Mouse (Mus musculus): ENCODE measurements around the gene Nfya.

The Nfya gene

DNA sequence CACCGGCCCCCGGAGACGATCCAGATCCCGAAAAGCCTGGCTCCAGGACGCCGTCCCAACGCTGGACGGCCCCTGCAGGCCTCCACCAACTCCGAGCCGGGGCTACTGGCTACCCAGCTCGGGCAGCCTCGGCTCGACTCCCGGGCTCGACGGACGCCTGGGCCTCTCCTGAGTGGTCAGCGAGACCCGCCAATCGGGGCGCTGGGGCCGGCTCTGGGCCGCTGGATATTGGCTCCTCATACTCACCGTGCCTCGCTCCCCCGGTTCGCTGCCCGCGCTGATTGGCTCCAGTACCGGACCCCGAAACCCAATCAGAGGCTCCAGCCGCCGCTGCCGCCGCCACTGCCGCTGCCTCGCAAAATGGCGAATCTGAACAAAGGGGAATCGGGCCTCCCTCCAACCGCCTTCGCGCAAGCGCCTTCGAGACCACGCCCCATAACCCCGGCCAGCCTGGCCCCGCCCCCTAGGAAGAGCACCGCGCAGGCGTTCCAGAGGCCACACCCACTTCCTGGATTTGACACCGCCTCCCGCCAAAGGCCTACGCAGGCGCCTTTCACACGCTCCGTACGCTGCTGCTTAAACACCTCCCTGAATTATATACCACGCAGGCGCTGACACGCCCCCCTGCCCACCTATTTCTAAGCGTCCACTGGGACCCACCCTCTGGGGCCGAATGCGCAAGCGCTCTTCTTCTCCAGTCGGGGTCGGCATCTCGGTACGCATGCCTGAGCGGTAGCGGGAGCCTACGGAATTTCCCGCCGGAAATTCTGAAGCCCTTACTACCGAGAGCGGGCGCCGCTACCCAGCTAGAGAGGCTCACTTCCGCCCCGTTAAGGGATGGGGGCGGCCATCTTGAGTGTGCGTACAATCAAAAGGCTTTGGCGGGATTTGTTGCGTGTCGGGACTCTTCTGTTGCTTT lies at the start of gene Nfya, which contains the start of gene Oard1:
Gene Nfya (minus strand): TSS at position 527 of the 919 bp plus-strand sequence.
Gene Oard1 (plus strand): TSS at position 635 of the 919 bp plus-strand sequence.
- DNase-seq (ENCODE audit: low spot score), result peak; percentile 99

DNA sequence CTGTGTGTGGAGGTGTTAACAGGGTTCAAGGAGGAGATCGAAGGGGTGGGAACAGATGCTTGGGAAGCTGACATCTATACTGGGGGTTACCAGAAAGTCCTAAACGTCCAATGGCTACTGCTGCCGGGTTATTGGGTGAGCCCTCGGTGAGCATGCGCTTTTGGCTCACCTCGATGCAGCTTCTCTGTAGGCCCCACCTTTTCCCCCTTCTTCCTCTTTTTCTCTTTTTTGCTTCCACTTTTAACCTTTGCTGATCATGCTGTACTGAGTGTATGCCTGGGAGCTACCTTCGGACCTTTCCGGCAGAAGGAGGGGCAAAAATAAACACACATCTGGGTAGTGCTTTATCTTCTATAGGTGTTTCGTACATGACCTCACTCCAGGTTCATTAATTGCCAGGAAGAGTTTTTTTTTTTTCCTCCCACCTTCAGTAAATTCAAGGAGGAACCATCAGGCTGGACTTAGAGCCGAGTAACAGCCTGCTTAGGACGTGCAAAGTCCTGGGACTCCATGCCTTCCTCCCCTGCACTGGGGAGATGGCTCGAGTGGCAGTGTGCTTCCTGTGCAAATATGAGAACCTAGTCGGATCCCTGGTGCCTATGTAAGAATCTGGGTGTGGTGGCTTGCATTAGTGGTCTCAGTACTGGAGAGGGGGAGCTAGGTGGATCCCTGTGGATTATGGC lies 48.4 kb upstream of the Nfya start:
- DNase-seq (ENCODE audit: low spot score), result no peak

DNA sequence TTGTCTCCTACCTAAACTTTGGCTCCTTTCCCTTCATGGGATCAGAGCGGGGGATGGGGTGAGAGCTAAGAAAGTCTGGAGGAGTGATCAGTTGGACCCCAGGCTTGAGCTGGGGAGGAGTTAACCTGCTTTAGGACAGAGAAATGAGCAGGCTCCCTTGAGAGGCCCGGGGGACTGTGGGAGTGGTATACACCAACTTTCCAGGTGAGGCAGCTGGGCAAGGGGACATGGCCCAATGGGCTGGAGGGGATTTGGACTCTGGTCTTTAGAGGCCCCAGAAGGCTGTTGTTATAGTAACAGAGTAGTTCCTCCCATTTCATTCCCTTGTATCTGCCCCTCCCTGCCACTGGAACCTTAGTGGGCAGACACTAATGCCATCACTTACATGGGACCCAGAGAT lies 46.2 kb upstream of the Nfya start:
- no peak for DNase-seq (ENCODE audit: low spot score)

DNA sequence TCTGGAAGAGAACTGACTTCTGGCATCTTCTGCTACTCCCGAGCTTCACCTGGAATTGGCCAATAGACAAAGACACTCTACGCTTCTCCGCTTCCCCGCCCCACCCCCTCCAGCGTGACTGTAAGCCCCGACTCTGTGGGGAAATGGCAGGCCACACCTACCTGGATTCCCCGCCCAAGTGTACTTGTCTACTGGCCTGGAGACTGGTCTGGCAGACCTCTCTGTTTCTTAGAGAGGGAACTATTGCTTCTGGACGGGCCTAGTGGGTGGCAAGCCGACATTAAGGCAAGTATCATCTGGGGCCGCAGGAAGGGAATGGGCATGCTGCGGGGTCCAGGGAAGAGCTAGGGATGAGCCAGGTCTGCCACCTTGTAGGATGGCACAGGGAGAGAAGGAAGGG lies 45.0 kb upstream of the Nfya start, which contains the start of gene Unc5cl:
Gene Unc5cl (plus strand): TSS at position 214 of the 400 bp plus-strand sequence.
- DNase-seq (ENCODE audit: low spot score), result no peak

DNA sequence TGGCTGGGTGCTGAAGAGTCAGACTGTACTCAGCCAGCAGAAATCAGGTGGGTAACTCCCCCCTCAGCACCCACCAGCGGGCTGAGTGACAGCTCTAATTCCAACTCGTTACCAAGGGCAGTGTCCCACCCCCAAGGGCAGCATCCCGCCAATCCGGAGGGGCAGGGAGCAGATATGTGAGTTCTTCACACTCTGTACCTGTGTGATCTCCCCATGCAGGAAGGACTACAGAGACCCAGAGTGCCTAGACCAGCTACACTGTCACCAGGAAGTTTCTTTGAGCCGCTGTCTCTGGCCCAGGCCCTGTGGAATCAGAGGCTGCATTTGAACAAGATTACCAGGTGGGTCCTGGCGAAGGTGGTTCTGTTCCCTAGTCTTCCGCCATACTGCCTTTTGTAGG lies 44.5 kb upstream of the Nfya start:
- no peak for DNase-seq (ENCODE audit: low spot score)

DNA sequence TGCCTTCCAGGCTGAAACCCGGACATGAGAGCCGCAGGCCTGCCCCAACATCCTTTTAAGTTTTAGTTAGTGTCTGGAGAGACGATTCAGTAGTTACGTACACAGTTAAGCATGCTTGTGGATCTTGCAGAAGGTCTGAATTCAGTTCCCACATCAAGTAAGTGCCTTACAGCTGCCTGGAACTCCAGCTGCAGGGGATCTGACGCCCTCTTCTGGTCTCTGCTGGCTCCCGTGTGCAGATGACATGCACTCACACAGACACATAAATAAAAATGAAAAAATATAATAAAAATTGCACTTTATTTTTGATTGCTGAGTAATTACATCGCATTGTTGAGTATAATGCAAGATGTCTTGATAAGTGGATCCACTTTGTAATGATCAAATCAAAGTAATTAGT lies 43.8 kb upstream of the Nfya start:
- DNase-seq (ENCODE audit: low spot score), result no peak

DNA sequence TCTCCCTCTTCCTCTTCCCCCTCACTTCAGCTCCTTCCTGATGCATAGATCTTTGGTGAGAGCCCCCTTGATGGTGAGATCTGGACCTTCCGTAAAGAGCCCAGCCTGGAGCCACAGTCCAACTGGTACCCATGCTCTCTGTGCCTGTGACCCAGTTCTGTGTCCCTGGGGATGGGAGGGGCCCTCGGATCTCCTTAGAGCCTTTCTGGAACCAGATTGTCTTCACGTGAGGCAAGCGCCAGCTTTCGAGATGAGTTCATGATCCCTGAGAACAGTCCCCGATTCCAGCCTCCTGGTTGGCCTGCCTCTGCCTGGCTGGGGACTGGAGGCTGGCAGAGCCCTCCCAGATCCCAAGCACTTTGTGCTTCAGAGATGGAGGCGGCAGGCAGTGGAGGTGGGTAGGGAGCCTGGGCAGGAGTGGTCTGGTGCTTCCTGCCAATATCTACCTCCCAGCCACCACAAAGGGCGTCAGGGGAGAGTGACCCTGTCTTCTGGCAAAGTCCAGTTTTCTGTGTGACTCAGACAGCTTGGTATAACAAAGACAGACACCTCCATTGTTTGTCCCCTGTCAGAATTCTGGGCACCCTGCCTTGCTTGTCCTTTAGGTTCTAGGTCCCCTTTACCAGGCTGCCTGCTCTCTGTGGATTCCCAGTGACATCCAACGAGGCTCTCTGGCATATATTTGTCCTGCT lies 42.2 kb upstream of the Nfya start:
- DNase-seq (ENCODE audit: low spot score), result no peak

DNA sequence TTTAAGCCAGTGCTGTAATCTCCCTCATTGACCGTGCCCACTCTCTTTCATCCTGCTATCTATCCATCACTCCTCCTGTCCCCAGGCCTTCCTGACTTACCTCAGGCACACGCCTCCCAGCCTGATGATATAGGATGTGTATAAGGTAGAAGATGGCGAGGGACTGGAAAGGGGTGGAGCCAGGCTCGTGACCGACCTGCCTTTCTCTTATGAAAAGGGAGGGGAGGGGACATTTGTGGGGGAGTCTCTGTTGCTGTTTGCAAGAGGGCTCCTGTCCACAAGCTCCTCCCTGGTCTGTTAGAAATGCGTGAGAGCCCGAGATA lies 41.6 kb upstream of the Nfya start, which contains the start of gene Tspo2:
Gene Tspo2 (minus strand): TSS at position 170 of the 323 bp plus-strand sequence.
- no peak for DNase-seq (ENCODE audit: low spot score)

DNA sequence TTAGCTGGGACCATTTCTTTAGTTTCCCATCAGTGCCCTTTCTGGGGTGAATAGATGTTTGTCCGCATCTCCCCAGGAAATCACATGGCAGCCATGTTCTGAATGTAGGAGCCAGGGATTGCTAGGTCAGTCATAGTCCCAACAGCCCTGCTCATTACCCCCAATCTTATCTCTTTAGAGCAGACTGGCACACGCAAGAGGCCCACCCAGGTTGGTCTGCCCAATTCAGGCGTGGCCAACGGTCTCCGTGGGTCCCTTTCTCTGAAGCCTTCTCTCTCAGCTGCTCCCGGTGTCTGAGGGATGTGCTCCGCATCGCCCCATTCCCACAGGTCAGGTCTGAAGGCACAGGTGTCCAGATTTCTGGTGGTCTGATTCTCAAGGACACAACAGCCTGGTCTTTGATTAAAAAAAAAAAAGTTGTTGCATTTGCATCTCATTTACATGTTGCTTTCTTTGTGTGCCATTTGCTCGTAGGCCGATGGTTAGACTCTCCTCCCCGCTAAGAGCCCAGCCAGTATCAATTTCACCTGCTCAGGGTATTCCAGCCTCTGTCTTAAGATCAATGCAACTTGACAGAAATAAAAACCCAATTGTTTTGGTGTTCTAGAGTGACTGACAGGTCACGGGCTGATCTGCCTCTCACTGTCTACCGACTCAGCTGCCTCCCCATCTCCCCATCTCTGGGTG lies 41.1 kb upstream of the Nfya start:
- DNase-seq (ENCODE audit: low spot score), result no peak

DNA sequence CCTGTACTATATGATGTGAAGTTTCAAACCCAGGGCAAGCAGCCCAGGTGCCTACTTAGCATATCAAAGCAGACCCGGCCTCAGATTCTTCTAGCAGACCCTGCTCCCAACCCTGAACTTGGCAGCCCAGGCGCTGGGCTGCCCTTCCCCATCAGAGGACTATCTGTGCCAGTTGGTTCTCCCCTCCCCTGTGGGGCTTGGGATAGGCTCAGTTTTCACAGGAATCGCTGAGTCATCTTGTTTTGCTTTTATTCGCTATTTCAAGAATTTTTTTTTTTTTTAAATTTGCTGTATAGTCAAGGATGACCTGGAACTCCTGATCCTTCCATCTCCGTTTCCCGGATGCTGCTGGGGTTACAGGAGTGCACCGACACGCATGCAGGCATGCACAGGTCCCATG lies 38.0 kb upstream of the Nfya start:
- DNase-seq (ENCODE audit: low spot score), result no peak

DNA sequence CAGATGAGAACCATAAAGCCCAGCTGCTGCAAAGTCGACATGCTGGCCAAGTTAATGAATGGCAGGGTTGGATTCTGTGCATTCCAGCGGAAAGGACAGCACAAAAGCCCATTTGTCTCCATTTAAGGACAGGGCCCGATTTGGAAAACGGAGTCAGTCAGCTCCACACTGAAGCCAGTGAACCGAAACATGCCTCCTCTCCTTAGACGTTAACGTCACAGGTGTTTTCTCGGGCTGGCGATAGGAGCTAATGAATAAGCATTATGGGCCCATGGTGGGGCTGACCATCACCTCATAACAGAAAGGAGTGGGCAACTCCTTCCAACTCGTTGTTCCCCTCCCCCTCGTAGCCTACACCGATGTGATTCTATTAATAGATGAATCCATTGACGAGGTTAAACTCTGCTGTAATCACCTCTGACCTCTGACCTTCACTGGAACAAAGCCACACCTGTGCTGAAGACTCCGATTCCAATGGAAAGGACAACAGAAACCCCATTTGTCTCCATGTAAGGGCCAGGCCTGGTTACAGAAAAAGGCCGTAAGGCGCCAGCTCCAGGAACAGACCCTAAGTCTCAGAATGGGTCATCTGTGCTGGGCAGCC lies 33.9 kb upstream of the Nfya start:
- no peak for DNase-seq (ENCODE audit: low spot score)

DNA sequence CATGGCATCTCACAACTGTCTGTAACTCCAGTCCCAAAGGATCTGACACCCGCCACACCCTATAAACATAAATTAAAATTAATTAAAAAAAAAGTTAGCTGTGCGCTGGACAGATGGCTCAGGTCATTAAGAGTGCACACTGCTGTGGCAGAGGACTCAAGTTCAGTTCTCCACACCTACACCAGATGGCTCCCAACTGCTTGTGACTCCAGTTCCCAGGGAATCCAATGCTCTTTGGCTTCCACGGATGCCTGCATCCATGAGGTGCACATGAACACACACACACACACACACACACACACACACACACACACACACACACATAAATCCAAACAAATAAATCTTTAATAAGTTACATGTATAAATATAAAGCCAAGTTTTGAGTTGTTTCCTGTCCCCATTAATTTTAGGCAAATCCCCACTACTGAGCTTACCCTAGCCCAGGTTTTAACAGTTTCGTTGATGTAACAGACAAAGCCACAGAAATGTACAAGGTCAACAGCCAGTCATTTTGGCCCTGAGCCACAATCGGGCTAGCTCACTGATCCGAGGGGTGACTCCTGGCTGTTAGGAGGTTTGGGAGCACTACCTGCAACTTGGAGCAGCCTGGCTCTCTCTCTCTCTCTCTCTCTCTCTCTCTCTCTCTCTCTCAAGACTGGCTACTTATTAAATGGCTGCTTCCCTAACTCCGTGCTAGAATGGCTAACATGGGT lies 33.2 kb upstream of the Nfya start:
- DNase-seq (ENCODE audit: low spot score), result no peak

DNA sequence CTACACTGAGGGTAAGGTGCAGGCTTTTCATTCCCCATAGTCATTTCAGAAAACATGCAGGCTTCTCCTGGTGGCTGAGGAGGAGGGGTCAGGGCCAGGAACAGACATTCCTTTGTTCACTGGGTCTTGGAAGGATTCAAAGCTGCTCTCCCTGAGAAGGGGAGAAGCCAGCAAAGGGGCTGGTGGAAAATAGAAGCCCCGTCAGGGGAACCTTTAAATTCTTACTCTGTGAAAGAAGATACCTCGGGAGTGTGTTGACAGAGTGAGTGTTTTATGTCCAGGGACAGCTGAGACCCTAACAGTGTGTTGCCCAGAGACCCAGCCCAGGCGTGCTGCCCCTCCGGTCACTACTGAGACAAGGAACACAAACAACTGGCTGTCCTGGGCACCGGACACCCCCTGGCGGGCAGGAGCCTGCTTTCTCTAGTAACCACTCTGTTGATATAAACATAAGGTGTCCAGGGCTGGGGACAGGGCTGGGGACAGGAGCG lies 27.8 kb upstream of the Nfya start:
- DNase-seq (ENCODE audit: low spot score), result no peak

DNA sequence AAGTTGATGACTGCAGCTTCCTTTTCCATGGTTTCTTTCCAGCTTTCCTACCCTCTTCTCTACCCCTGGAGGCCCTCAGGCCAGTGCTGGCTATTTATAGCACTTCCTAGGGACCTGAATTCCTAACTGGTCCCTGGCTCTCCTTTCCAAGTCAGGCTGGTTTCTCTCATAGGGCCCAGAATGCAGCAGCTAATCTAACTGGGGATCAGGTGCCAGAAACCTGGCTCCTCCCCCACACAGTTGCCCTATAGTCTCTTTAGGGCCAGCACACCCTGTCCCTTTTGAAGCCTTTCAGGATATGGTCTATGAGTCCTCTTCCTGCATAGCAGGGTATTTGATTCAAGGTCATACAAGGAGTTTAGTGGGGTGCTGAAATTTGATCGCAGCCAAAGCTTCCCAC lies 26.8 kb upstream of the Nfya start:
- DNase-seq (ENCODE audit: low spot score), result no peak

DNA sequence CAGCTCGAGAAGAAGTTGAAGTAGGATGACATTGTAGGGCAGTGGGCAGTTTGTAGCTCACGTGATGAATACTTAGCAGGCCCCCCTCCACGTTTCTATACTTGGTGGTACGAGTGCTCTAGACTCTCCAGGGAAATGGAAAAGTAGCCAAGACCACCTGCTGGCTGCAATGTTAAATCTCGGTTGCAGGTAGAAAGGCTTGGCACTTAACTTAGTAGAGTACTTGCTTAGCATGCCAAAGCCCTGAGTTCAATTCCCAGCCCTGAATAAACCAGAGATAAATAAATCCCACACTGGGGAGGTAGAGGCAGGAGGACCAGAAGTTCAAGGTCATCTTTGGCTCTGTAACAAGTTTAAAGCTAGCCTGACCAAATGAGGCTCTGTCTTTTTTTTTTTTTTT lies 24.8 kb upstream of the Nfya start:
- DNase-seq (ENCODE audit: low spot score), result no peak

DNA sequence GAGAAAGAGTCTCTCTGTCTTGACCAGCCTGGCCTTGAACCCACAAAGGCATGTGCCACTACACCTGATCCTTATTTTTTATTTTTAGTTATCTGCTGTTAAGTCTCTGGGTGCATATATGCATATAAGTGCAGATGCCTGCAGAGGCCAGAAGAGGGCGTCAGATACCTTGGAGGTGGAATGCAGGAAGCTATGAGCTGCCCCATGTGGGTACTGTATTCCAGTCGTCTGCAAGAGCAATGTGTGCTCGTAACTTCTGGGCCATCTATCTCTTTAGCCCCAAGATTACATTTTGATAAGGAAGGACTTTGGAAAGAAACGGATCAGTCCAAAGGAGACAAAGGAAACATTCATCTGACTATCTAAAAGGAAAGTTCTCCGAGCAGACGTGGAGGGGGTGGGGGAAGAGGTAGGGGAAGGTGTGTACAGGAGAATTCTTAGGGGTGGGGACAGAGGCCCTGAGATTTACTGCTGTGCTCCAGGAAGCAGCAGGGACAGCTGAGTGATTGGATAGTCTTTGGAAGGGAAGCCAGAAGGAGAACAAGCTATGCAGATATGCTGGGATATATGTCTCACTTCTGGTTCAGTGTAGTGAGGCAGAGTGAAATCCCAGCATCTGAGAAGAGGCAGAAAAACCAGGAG lies 24.1 kb upstream of the Nfya start:
- no peak for DNase-seq (ENCODE audit: low spot score)

DNA sequence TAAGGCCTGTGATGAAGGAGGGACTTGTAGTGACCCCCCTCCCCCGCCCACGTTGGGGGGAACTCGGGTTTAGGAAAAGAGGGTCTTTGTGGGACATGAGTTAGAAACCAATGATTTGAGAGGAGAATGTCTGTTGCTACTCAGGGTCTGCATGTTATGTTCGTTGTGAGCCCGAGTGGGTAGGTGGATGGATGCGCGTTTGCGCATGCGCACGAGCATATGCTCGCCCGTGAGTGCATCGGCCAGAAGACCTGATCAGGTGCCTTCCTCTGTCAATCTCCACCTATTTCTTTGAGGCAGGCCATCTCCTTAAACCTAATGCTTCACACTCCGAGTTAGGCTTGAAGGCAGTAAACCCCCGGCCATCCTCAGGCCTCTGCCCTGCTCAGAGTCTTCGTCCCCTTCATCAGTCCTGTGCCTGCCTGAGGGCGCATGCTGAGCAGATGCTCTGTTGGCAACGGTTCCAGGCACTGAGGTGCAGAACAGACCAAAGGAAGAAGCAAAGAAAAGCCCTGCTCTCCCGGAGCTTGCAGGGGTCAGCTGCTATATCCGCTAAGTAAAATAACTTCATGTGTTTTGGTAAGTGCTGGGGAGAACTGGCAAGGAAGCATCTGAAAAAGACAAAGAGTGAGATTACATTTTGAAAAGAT lies 23.4 kb upstream of the Nfya start:
- no peak for DNase-seq (ENCODE audit: low spot score)

DNA sequence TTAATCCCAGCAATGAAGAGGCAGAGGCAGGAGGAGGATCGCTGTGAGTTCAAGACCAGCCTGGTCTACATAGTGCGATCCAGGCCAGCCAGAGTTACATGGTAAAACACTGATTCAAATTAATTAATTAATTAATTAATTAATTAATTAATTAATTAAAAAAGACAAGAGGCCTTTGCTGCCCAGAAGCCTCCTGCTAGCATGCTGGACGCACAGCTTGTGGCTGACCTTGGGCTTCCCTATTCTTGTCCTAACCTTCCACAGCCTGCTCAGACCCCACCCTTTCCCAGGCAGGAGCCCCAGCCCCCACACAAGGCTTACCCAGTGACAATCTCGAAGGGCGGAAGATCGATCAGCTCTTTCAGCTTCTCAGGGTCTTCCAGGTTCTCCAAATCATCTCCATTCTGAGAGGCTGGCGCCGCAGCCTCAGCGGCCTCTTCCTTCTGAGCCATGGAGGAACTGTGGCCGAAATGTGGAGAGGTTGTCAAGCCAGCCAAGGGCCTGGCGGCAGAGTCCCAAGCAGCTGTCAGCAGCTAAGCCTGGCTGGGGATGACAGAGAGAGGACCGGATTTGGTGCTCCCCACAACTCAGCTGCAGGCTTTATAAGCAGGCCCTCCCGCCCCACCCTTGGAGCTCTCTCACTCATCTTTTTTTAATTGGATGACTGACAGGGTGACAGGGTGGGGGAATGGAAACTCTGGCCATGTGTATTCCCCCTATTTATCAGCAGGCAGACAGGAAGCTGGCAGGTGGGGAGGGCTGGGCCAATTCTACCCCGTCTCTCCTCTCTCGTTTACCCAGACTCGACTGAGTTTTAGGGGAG lies 22.7 kb upstream of the Nfya start, which contains the start of gene Apobec2:
Gene Apobec2 (minus strand): TSS at position 773 of the 823 bp plus-strand sequence.
- no peak for DNase-seq (ENCODE audit: low spot score)

DNA sequence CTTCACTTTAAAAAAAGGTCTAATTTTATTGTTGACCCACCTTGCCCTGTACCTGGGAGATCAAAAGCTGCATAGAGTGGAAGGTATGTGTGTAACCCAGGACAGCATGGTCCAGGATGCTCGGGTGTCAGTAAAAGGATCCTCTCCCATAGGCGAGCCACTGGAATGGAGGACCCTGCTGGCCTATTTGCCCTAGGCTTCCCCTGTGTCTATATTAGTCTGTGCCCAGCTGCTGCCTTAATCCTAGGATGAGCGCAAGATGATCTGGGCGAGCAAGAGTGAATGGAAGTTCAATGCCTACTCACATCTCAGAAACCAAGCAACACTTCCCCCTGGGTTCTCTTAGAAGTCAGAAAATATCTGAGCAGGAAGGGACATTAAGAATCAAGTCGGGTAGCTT lies 21.3 kb upstream of the Nfya start:
- DNase-seq (ENCODE audit: low spot score), result no peak

Data from ovary, adult 18-20 months (tissue).